Mouse (Mus musculus) thymus, postnatal 14 days (tissue): ENCODE results near the gene Dlx4.
A peak's percentile ranks its signal among the peaks of the same experiment; 100 is the strongest.

Experiments
- DNase-seq: peaks from one replicate; pipeline ENCODE4 v3.0.0; 2021

Dlx4 gene

GRCm38 (mm10) chr11:95142258-95142657, 3.8 kb downstream of the Dlx4 start:
- no peak for DNase-seq

GRCm38 (mm10) chr11:95139871-95140270, 6.2 kb downstream of the Dlx4 start:
- no peak for DNase-seq

GRCm38 (mm10) chr11:95137281-95137680, 8.8 kb downstream of the Dlx4 start:
- DNase-seq = no peak

GRCm38 (mm10) chr11:95133321-95133720, 12.7 kb downstream of the Dlx4 start:
- DNase-seq = peak; percentile 26

GRCm38 (mm10) chr11:95130668-95131252, 15.3 kb downstream of the Dlx4 start:
- no peak for DNase-seq

GRCm38 (mm10) chr11:95128359-95128758, 17.7 kb downstream of the Dlx4 start:
- no peak for DNase-seq

GRCm38 (mm10) chr11:95126272-95127245, 19.5 kb downstream of the Dlx4 start:
- DNase-seq = no peak

- no peak for DNase-seq
These were observed 20.6 kb downstream of the Dlx4 start for GRCm38 (mm10) chr11:95125366-95125948.

- DNase-seq = no peak
These were observed 24.0 kb downstream of the Dlx4 start for GRCm38 (mm10) chr11:95122100-95122489.

- no peak for DNase-seq
These were observed 24.6 kb downstream of the Dlx4 start for GRCm38 (mm10) chr11:95121161-95122099.

GRCm38 (mm10) chr11:95120633-95121020, 25.4 kb downstream of the Dlx4 start:
- no peak for DNase-seq

GRCm38 (mm10) chr11:95119990-95120632, 26.0 kb downstream of the Dlx4 start, which contains the start of gene Dlx3:
Gene Dlx3 (plus strand): TSS chr11:95120119.
- DNase-seq = no peak

- DNase-seq = peak; percentile 79
These were observed 27.6 kb downstream of the Dlx4 start for GRCm38 (mm10) chr11:95118505-95118904.

- peak; percentile 53 for DNase-seq
These were observed 29.0 kb downstream of the Dlx4 start for GRCm38 (mm10) chr11:95117030-95117429.

- no peak for DNase-seq
These were observed 36.0 kb downstream of the Dlx4 start for GRCm38 (mm10) chr11:95110081-95110480.

- DNase-seq = no peak
These were observed 37.1 kb downstream of the Dlx4 start for GRCm38 (mm10) chr11:95109000-95109399.

GRCm38 (mm10) chr11:95106440-95107236, 39.4 kb downstream of the Dlx4 start:
- peak; percentile 74 for DNase-seq

GRCm38 (mm10) chr11:95105274-95105874, 40.7 kb downstream of the Dlx4 start:
- no peak for DNase-seq

- DNase-seq = no peak
These were observed 41.8 kb downstream of the Dlx4 start for GRCm38 (mm10) chr11:95104266-95104665.

- DNase-seq = no peak
These were observed 43.7 kb downstream of the Dlx4 start for GRCm38 (mm10) chr11:95102161-95102904.
